Mouse (Mus musculus) kidney, postnatal 14 days (tissue): ENCODE data around the gene Napsa.
A peak's percentile ranks its signal among the peaks of the same experiment; 100 is the strongest.

Source experiments
- DNase-seq: peaks from one replicate; pipeline ENCODE4 v3.0.0; 2022; ENCODE audit warnings: mixed read lengths

Gene Napsa

DNA sequence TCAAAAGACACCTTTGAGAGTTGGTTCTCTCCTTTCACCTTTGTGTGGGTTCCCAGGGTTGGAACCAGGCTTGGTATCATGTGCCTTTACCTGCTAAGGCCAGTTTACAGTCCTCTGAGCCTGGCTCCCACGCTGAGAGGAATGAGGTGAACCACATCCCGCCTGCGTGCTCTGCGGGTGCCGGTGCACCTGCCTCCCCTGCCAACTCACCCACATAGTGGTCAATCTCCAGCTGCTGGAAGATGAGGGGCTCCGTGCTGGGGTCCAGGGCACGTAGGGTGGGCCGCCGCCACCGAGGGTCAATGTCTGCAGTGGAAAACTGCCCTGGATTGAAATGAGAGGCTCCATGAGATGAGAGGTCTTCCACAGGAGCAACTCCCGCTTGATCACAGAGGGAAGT is 29.6 kb upstream of the Napsa start:
- DNase-seq: no peak

DNA sequence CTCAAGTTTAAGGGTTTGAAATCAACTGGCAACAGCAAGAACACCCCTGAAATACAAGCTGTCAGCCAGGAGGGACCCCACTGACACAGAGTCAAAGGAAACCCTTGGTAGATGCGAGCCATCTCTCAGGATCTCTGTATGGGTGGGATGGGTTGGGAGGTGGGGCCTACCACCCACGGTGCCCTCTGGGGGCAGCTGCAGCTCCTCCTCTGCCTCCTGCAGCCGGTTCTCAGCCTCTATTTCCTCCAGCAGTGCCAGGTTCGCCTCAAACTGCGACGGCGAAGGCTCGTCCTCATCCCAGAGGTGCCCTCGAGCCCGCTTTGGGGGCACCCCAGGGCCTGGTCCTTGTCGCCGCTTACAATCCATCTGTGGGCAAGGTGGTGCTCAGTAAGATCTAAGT is 29.1 kb upstream of the Napsa start:
- DNase-seq: no peak

DNA sequence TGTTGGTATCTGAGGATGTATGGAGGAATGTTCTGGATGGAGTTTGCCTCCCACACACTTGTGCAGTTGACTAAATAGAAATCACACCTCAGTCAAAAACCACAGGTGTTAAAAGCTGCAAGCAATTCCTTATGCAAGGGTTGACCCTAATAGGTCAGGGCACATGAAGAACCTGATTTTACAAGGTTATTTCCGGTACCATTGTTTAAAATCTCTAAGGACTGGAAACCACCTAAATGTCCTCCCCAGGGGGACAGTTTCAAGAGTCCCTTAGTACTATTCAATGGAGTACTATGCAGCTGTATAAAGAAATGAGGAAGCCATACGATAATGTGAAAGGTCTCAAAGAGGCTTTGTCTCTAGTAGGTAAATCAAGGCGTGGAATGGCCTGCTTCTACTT is 25.9 kb upstream of the Napsa start:
- DNase-seq: no peak

DNA sequence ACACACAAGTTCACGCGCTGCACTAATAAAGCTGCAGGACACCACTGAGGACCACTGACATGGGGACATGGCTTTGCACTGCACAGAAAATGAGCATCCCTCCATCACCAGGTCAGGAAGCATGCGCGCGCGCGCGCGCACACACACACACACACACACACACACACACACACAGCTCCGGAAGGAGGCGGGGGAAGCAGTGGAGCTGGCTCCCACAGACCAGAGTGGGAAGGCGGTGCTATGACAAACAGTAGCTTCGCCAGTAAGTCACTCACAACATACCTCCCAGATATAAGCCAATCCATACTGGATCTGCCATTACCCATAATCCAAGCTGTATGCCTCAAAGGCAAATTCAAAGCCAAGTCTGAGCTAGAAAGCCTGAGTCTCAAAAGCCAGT is 25.1 kb upstream of the Napsa start:
- no peak for DNase-seq

DNA sequence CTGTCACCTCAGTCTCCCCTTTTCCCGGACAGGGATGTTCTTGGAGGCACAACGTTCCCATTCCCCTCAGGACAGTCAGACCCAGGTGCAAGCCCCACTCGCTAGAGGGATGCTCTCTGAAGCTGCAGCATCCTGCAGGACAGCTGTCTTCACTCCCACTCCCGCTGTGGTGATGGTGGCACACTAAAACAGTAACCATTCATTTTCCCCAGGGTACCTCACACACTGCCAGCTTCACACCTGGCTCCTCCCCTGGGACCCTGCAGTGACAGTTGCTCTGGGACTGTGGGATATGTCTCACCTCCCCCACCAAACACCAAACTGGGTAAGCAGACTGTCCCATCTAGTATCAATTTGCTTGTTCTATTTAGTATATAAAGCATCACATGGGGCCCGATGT is 24.5 kb upstream of the Napsa start:
- DNase-seq: no peak

DNA sequence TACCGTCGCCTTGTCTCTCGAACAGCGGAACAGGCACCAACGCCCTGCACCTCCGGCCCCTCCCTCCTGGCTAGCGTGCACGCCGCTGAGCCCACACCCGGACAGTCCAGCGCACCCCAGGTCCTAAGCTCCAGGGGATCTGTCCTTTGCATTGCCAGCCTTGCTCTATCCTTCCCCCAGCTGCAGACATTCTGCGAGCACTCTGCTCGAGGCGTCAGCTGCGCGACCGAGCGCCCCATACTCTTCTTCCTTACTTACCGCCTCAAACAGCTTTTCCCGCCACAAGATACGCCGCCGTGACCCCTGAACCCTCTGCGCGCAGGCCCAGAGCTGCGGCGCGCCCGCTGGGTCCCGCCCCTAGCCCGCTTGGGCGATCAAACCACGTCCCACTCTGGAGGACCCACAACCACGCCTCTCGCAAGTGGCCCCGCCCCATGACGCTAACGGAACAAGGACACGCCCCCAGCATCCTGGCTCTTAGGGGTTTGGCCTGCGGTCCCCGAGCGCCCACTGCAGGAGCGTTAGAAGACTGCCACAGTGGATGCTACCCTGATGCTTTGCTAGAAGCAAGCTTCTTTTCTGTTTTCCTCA is 23.6 kb upstream of the Napsa start, which contains the start of gene Pold1:
Gene Pold1 (minus strand): TSS at position 353 of the 591 bp plus-strand sequence.
- peak; percentile 100 for DNase-seq

DNA sequence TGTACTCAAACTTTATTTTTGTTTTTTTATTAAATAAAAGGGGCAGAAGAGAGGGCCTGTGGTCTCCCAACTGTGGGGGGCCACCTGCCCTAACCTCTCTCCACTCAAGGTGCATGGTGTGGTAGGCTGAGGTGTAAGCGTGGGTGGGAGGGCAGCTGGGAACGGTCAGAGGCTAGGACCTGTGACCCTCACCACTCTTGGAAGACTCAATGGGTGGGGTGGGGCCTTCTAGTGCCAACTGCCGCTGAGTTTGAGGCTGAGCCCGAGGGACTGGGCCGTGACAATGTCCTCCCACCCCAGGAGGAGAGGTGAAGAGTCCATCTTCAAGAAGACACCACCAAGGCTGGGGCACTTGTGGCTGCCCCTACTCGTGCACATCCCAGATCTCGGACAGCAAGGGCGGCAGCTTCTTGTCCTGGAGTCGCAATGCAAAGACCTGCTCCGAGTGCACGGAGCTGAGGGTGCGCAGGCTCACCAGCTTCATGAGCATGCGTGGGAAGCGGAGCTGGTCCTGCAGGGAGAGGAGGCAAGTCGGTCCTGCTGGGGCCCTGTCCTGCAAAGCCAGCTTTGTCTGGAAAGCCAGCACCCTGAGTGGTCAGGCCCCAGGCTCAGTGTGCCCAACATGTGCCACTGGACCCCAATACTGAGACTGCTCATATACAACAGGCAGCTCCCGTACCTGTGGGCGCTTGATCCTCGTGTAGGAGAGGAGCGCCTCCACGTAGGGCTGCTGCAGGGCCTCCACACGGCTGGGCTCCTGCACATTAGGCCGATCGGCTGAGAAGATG is 22.4 kb upstream of the Napsa start:
- no peak for DNase-seq

DNA sequence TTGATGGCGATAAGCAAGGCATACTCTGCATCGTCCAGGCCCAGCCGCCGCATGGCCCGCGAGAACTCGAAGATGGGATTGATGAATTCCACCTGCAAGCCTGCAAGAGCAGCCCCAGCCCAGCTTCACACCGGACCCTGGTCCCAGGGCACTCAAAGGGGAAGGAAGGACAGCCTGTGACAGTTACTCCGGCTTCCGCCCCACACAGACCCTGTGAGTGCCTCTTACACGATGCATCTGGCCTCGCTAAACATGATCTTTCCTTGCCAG is 21.8 kb upstream of the Napsa start:
- no peak for DNase-seq

DNA sequence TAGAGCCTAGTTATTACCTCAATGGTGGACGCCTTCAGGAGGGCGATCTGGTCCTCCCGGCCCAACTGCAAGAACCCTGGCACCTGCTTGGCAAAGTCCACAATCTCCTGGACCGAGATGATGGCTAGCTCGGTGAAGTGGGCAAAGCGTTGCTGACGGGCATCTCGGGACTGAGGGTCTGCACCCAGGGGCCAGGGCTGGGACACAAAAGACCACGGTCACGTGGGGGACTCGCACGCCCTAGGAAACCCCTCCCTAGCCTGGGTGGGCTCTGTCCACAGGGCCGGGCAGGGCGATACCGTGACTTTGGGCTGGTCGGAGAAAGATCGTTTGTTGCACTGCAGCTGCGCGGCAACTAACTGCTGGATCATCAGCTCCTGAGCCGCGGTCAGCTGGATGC is 20.9 kb upstream of the Napsa start:
- no peak for DNase-seq

DNA sequence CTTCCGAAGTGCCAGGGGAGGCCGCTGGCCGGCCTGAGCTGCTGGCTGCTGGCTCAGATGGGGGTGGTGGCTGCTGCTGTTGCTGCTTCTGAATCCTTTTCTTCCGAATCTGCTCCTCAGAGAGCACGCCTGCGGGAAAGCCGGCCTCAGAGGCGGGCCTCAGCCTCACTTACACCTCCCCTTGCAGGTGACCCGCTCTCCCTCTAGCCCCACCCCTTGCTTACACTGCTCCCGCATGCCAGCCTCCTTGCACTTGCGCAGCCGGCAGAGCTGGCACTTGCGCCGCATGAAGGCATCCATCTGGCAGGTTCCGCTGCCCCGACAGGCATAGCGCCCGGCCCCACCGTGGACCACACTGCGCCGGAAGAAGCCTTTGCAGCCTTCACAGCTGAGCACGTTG is 20.4 kb upstream of the Napsa start:
- no peak for DNase-seq

DNA sequence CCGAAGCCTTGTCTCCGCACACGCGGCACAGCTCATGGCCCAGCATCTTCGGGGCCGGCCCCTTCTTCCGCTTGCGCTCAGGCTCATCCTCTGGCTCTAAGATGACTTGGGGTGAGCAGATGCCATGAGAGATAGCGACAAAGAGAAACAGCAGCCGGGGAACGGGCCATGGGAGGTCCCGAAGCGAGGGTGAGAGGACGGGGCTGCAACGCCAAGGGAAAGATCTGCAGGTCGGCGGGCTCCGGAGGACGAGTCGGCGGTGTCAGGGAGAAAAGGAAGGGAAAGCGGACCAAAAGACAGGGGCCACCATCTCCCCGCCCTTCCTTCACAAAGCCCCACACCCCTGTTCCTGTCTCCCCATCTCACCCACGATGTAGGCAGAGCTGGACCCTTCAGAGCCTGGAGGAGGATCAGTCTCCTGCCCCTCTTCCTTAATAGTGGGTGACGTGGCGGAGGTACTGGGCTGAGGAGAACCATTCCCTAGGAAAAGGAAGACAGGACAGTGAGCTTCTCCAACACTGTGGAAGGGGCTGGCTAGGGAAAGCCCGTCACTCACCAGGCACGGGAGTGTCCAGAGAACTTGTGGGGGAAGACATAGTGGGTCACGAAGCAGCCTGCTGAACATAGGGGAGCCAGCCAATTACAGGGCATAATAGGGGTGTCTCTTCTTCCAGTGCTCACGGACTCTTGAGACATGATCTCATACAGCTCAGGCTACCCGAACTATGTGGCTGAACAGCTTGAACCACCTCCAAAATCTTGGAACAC is 19.9 kb upstream of the Napsa start:
- no peak for DNase-seq

DNA sequence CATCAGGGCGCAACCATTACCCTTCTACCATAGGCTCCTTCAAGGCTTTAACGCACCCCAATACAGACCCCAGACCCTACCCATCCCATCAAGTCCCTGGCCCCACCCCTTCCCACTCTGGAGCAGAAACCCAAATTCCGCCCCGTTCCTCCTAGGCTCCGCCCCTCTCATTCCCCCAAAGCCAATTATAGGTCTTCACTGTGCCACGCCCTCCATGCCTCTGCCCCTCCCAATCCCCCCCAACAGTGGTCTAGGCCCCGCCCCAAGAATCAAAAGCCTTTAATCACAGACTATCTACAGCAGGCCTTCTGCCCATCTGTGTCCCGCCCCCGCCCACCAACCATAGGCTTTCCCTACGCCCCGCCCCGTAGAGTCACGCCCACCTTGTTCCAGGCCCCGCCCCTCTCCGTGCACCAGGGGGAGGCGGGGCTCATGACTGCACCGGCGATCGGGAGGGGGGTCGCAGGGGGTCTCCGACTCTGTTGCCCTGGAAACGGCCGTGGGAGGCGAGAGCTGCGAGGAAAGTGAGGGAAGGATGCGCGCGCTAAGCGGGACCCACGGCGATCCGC is 18.9 kb upstream of the Napsa start:
- peak; percentile 87 for DNase-seq

DNA sequence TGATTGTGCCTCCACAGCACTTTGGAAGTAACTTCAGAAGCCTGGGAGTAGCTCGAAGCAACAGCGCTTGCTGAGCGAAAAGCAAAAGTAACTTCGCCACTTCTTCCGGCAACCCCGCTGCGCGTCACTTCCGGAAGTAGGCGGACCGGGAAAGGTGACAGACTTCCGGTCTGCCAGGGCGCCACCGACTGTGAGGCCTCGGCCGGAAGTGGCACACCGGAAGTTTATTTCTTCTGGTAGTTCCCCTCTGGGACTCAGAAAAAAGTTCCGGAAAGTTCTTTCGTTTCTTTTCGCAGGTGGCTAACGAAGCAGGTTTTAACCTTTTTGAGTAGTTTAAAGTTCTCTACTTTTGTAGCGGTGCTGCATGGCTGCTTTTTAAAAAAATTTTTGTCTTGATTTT is 18.4 kb upstream of the Napsa start, which contains the start of gene Nr1h2:
Gene Nr1h2 (minus strand): TSS at position 126 of the 400 bp plus-strand sequence.
- peak; percentile 98 for DNase-seq

DNA sequence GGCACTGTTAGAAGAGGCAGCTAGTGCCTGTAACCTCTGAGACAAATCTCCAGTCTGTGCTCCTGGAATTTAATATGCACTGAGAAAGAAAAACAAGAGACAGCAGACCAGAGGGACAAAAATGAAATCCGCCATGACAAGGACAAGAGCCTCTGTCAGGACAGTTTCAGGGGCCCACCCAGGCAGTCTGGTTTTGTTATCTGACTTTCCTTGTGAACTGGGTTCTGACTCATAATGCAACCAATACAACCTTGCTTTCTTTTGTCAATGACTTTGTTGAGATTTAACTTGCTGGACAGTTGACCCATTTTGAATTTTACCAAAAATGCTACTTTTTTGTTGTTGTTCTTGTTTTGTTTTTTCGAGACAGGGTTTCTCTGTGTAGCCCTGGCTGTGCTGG is 14.6 kb upstream of the Napsa start:
- DNase-seq: no peak

DNA sequence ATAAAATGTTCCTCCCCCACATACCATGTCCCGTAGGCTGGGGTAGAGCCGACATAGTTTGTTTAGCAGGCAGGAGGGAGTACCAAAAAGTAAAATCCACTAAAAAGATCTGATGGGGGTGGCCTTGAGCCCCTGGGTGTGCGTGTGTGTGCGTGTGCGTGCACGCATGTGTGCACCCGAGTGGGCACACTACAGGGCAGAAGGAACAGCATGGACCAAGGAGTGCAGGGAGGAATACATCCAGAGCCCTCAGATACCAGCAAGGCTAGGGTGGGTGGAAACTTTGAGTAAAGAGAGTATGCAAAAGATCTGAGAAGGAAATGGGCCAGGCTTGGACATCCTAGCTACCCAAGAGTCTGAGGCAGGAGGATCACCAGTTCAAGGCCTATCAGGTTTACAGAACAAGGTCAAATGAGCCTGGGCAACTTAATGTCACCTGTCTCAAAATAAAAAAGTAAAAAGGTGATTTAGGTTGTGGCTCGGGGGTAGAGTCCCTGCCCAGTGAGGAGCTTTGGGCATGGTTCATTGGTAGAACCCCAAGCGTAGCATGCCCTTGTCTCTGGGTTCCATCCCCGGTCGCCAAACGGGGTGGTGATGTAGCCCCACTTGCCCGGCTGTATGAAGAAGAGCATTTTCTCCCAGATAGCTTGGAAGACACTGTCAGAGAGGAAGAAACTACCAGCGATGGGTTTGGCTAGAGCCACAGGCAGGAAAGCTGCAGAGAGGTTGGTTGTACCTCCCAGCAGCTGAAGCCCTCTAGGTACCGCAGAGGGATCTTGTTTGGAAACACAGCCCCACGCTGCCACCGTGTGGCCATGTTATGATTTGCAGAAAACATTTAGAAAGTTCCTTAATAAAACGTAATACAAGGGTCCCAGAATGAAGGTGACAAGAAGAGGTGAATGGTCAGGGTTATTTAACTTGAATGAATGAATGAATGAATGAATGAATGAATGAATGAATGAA is 11.5 kb upstream of the Napsa start:
- DNase-seq: peak; percentile 88

DNA sequence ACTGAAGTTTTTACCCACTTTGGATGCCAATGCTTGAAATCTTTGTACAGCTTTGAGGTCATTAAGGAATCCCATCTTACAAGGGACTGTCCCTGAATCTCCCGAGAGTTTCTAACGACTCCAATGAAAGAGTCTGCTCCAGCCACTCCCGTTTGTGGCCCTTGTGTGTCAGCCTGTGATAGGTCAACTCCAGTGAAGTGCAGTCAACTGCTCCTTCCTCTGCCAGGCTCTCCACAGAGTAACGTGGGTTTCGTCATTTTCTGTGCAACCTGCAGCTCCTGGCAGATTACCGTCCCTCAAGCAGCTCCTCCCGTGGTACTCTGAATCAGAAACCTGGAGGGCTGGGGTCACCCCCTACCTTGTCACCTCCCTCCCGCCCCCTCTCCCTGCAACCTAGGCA is 8.9 kb upstream of the Napsa start:
- DNase-seq: no peak

DNA sequence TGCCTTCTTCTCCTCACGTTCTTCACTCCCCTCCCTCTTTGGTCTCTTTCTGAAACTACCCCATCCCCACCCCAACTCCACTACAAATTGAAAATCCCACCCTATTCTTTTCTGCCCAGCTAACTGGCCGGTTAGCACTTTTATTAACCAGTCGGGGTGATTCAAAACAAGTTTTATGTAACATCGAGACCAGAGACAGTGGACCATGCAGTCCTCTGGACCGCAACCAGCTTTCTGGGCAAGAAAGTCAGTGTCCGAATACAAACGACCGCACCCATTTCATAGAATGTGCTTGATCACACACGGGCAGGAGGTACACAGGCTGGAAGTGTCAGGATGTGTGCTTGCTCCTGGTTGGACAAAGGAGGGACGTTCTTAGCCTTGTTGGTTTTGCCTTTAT is 7.7 kb upstream of the Napsa start:
- peak; percentile 39 for DNase-seq

DNA sequence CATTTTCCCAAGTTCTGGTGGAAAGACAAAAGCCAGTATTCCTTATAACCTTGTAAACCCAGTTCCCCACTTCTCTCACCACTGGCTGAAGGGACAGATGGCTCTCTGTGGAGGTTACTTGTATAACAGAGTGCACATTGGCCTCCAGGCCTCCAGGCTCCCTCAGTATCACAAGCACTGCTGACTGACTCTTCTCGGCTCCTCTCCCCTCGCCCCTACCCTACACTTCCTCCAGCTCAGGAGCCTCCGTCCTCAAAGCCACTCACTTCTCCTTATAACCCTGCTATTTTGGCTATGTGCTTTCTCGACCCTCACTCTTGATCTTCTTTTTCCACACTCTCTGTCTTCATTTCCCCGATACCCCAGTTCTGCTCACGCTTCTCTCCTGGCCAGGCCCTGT is 6.8 kb upstream of the Napsa start:
- no peak for DNase-seq

DNA sequence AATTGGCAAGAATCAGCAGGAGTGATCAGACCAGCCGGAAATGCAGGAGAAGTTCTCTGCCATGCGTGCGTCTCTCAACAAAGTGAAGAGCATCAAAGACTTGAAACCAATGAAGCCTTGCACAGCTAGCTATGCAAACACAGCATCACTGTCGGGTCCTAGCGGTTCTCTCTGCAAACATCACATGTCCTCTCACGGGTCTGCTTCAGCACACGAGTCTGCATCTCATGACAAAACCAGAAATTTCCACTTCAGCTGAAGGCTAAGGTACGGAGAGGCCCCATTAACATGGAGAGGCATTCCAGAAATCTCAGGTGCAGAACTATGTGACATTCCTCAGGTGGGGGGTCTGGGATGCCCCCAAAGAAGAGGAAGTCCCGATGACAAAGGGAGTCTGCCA is 3.4 kb upstream of the Napsa start:
- DNase-seq: no peak

DNA sequence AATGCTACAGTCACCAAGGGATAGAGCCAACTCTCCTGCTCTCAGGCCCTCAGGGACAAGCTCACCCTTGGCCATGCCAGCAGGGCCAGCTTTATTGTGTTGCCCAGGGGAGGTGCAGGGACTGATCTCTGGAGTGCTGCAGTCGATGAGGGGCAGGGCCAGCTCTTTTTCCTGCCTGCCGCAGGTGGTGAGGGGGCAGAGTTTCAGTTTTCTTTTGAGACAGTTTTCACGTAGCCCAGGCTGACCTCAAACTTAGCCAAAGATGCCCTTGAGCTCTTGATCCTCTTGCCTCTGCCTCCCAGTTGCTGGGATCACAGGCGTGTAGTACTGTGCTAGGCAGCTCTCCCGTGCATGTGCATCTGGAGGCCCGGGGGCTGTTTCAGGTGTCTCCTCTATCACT is 1.2 kb upstream of the Napsa start:
- no peak for DNase-seq

DNA sequence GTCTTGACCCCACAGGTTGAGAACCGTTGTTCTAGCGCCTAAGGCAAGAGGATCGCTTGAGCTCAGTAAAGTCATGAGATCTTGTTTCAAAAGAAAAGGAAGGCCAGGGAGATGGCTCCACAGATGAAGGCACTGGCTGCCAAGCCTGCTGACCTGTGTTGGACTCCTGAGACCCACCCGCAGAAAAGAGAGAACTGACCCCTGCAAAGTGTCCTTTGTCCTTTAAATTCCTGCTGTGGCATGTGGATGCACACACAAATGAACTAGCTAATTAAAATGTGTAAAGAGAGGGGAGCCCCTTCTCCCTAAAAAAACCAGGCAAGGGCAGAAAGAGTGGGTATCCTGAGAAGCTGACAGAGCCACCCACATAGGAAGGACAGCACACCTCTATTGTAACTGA is 369 bp upstream of the Napsa start:
- DNase-seq: peak; percentile 61

DNA sequence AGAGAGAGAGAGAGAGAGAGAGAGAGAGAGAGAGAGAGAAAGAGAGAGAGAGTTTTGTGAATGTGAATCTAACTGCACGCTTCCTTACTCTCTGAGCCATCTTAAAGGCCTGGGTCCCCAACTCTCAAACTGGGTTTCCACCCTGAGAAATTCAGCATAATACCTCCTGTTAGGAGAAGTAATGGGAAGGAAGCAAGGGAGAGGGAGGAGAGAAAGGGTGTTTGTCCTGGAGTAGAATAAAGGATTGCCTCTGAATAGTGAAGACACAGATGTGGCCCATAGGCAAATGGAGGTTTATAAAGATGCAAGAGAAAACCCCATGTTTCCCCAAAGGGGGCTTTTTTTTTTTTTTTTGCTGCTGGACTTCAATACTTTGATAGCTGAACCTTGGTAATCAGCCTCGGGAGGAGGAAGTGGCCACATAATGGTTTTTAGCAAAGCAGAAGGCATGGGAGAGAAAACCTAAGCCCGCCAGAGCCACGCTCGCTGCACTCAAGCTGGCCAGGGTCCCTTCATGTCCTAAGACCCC is 840 bp downstream of the Napsa start:
- no peak for DNase-seq
